Mouse (Mus musculus) liver, adult 2 months (tissue): Measurements from ENCODE around the gene Limd1.

ENCODE experiments used
- CTCF ChIP-seq: fragments of 200-500 bp; IDR thresholded peaks from 2 replicates; pipeline ENCODE4 v1.5.1; 2011; ENCODE audit warnings: low read depth, low read length, control low read depth
- POLR2A ChIP-seq: fragments of 200-500 bp; IDR thresholded peaks from 2 replicates; pipeline ENCODE4 v1.6.1; 2011; ENCODE audit warnings: low read length, control low read depth; ENCODE audit not compliant: insufficient read depth; ENCODE audit errors: extremely low read depth

GRCm38 (mm10) chr9:123512482-123512881, 34.0 kb downstream of the Limd1 start:
- TF ChIP-seq CTCF (no peak), POLR2A (no peak)
